Mouse (Mus musculus): ENCODE measurements at regions not wholly inside any gene's neighbourhood (a gene's known extent, or its start where the extent isn't known, plus 50 kb on each side); places are given as distances from the start of the nearest gene placed in this dataset.
"Not testable (repeated sequence)": the region's sequence is repeated elsewhere in the genome, so short reads cannot be mapped to it uniquely, and the experiment has no call there.

DNA sequence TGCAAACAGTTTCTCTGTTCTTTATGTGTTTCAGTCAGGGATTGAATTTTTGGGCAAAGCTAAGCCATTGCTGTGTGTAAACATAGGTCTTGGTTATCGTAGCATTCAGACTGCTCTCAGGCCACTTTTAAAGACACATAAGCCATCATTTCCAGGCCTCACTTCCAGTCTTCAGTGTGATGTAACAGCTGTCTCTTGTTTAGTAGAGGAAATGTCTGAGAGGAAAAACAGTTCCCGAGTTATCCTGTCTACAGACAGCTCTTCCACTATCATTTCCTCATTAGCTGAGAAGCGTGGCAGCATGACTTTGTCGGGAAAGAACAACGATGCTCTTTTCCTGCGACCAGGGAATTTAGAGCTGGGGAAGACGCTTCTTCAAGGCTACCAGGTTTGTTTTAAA, 196.9 kb downstream of the Fam198b start:
- no peaks in the 10 kb centered on the region for H3K36me3 ChIP-seq
- no peak for ATAC-seq (ENCODE audit: insufficient number of reproducible peaks, insufficient read depth, low FRiP score, low TSS enrichment, low read depth)
- no peak overlapping the region for H3K27ac ChIP-seq
- H3K27me3 ChIP-seq = no peaks in the 10 kb centered on the region
- WGBS = 60% methylated on average over 7 of the region's 7 CpGs
- no peak overlapping the region for H3K9ac ChIP-seq (replicated peaks)
- peaks cover 6% of the 10 kb centered on the region for H3K4me1 ChIP-seq (replicated peaks)
- no peaks in the 10 kb centered on the region for H3K9me3 ChIP-seq
- H3K4me3 ChIP-seq (replicated peaks) = no peak overlapping the region
- H3K4me2 ChIP-seq = no peak overlapping the region

- Histone ChIP-seq H3K36me3 (no peaks in the 10 kb centered on the region), H3K4me1 (replicated peaks) (peaks cover 6% of the 10 kb centered on the region), H3K9ac (replicated peaks) (no peak overlapping the region), H3K4me3 (replicated peaks) (no peak overlapping the region), H3K27me3 (no peaks in the 10 kb centered on the region), H3K9me3 (no peaks in the 10 kb centered on the region), H3K4me2 (no peak overlapping the region), H3K27ac (no peak overlapping the region)
- ATAC-seq (ENCODE audit: insufficient number of reproducible peaks, insufficient read depth, low FRiP score, low TSS enrichment, low read depth) = no peak
- WGBS = 86% methylated on average over 8 of the region's 8 CpGs
Measured at GRCm38 (mm10) chr3:80082780-80083519, 198.6 kb downstream of the Fam198b start.

DNA sequence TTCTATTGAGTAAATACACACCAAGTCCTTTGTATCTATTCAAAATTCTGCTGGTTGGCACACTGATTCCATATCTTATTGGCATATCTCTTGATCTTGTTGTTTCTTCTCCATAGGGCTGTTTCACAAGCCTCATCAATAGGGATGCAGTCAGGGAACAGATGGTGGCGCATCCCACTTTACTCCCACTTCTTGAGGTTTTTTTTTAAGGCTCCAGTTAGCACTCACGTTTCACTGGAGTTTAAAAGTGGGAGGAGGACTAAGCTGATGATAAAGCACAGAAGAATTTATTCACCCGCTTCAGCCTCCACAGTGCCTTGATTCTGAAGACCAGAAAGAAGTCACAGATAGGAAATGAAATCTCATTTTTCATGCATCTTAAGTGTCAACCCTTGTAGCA, 199.8 kb downstream of the Fam198b start:
- Histone ChIP-seq H3K27ac (no peak overlapping the region), H3K9me3 (no peaks in the 10 kb centered on the region), H3K4me2 (no peak overlapping the region), H3K36me3 (no peaks in the 10 kb centered on the region), H3K9ac (replicated peaks) (no peak overlapping the region), H3K27me3 (no peaks in the 10 kb centered on the region), H3K4me3 (replicated peaks) (no peak overlapping the region), H3K4me1 (replicated peaks) (peaks cover 6% of the 10 kb centered on the region)
- WGBS = 65% methylated on average over 3 of the region's 3 CpGs
- ATAC-seq (ENCODE audit: insufficient number of reproducible peaks, insufficient read depth, low FRiP score, low TSS enrichment, low read depth) = no peak

DNA sequence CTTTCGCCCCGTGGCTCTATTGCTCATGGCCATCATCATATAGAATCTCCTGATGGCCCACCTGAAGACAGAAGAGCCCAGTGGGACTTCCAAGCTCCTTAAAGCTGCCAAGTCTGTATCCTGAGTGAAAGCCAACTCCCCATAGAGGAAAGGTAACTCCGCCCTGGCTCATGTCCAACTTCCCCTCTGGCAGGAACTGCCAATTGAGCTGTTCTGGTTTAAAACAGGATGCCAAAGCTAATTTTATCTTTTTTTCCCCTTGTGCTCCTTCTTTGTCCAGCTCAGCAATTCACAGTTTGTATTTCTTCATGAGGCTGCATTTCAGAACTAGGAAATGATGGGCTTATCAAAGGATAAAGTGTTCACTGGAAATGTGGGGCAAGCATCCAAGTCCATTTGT, 215.3 kb downstream of the Fam198b start:
- Histone ChIP-seq H3K4me1 (replicated peaks) (no peaks in the 10 kb centered on the region), H3K9me3 (no peaks in the 10 kb centered on the region), H3K9ac (replicated peaks) (no peak overlapping the region), H3K4me2 (no peak overlapping the region), H3K27me3 (no peaks in the 10 kb centered on the region), H3K36me3 (no peaks in the 10 kb centered on the region), H3K27ac (no peak overlapping the region), H3K4me3 (replicated peaks) (no peak overlapping the region)
- ATAC-seq (ENCODE audit: insufficient number of reproducible peaks, insufficient read depth, low FRiP score, low TSS enrichment, low read depth) = no peak
- WGBS = 85% methylated on average over 3 of the region's 3 CpGs

GRCm38 (mm10) chr3:80120177-80120736, 235.9 kb downstream of the Fam198b start:
- Histone ChIP-seq H3K4me3 (replicated peaks) (no peak overlapping the region), H3K27ac (no peak overlapping the region), H3K4me1 (replicated peaks) (no peaks in the 10 kb centered on the region), H3K4me2 (no peak overlapping the region), H3K36me3 (no peaks in the 10 kb centered on the region), H3K9me3 (no peaks in the 10 kb centered on the region), H3K27me3 (no peaks in the 10 kb centered on the region), H3K9ac (replicated peaks) (no peak overlapping the region)
- no peak for ATAC-seq (ENCODE audit: insufficient number of reproducible peaks, insufficient read depth, low FRiP score, low TSS enrichment, low read depth)
- WGBS = 39% methylated on average over 1 of the region's 1 CpGs

DNA sequence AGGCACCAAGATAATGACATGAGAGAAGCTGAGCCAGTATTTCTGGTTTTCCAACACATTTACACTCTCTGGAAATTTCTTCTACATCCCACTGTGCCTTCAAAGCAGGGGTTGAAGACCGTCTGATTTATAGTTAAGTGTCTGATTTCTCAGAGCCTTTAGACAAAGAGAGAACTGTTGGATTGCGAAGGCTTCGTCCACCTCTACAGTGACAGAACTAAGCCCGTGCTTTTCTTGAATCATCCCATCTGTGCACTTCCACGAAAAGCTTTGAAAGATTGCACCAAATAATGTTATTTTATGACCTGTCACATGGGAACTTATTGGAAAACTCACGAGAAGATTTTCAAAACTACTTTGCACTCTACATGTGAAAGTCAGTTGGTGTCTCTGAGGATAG, 239.3 kb downstream of the Fam198b start:
- ATAC-seq (ENCODE audit: insufficient number of reproducible peaks, insufficient read depth, low FRiP score, low TSS enrichment, low read depth) = no peak
- no peaks in the 10 kb centered on the region for H3K4me1 ChIP-seq (replicated peaks)
- H3K4me2 ChIP-seq = no peak overlapping the region
- 59% methylated on average over 6 of the region's 6 CpGs for WGBS
- H3K36me3 ChIP-seq = no peaks in the 10 kb centered on the region
- H3K27ac ChIP-seq = no peak overlapping the region
- H3K9me3 ChIP-seq = no peaks in the 10 kb centered on the region
- no peak overlapping the region for H3K9ac ChIP-seq (replicated peaks)
- H3K4me3 ChIP-seq (replicated peaks) = no peak overlapping the region
- no peaks in the 10 kb centered on the region for H3K27me3 ChIP-seq

DNA sequence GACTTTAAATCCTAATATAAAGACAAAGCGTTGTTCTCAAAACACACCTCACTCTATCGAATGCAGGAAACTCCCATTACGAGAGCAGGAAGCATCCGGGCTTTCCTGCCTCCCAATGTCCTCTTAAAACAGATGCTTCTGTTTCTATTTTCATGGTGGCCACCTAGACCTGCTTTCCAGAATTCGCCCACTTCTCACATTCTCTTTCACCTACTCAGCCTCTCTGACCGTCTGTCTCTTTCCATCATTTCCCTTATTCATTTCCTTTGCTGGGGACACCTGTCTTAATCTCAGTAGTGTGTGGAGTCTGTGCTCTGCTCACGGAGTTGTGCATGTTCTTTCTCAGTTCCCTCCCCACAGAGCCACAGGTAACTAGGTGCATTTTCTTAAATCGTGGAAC, 240.3 kb downstream of the Fam198b start:
- Histone ChIP-seq H3K9ac (replicated peaks) (no peak overlapping the region), H3K4me3 (replicated peaks) (no peak overlapping the region), H3K27me3 (no peaks in the 10 kb centered on the region), H3K36me3 (no peaks in the 10 kb centered on the region), H3K27ac (no peak overlapping the region), H3K4me1 (replicated peaks) (no peaks in the 10 kb centered on the region), H3K9me3 (no peaks in the 10 kb centered on the region), H3K4me2 (no peak overlapping the region)
- ATAC-seq (ENCODE audit: insufficient number of reproducible peaks, insufficient read depth, low FRiP score, low TSS enrichment, low read depth) = no peak
- WGBS = 76% methylated on average over 8 of the region's 8 CpGs

GRCm38 (mm10) chr3:80141697-80142096, 257.4 kb downstream of the Fam198b start:
- no peaks in the 10 kb centered on the region for H3K36me3 ChIP-seq
- 64% methylated on average over 1 of the region's 1 CpGs for WGBS

DNA sequence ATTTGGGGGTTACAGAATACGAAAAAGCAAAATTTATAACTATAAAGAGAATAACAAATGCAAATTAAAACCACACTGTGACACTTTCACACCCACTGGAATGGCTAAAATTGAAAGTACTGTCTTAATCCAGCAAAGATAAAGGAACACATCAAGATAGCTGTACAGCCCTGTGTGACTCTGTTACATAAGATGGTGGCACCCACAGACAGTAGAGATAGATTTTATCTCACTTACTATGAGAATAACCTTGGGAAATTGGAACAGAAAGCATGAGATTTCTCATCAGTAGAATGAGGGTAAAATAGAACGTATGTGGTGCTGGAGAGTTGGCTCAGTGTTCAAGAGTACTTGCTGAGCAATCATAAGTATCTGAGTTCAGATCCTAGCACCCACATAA, 276.1 kb downstream of the Fam198b start:
- no peak overlapping the region for H3K27ac ChIP-seq
- H3K4me2 ChIP-seq = no peak overlapping the region
- no peaks in the 10 kb centered on the region for H3K36me3 ChIP-seq
- H3K9me3 ChIP-seq = no peaks in the 10 kb centered on the region
- no peak for ATAC-seq (ENCODE audit: insufficient number of reproducible peaks, insufficient read depth, low FRiP score, low TSS enrichment, low read depth)
- no peak overlapping the region for H3K9ac ChIP-seq (replicated peaks)
- WGBS = 86% methylated on average over 2 of the region's 2 CpGs
- H3K4me1 ChIP-seq (replicated peaks) = no peaks in the 10 kb centered on the region
- no peak overlapping the region for H3K4me3 ChIP-seq (replicated peaks)
- H3K27me3 ChIP-seq = no peaks in the 10 kb centered on the region

More at GRCm38 (mm10) chr3:80141697-80142096, 257.4 kb downstream of the Fam198b start:
- no peak overlapping the region for H3K4me3 ChIP-seq (replicated peaks)
- no peak overlapping the region for H3K9ac ChIP-seq (replicated peaks)
- H3K27me3 ChIP-seq = no peaks in the 10 kb centered on the region
- no peak overlapping the region for H3K27ac ChIP-seq
- no peaks in the 10 kb centered on the region for H3K4me1 ChIP-seq (replicated peaks)
- no peak overlapping the region for H3K4me2 ChIP-seq
- no peaks in the 10 kb centered on the region for H3K9me3 ChIP-seq
- no peak for ATAC-seq (ENCODE audit: insufficient number of reproducible peaks, insufficient read depth, low FRiP score, low TSS enrichment, low read depth)

DNA sequence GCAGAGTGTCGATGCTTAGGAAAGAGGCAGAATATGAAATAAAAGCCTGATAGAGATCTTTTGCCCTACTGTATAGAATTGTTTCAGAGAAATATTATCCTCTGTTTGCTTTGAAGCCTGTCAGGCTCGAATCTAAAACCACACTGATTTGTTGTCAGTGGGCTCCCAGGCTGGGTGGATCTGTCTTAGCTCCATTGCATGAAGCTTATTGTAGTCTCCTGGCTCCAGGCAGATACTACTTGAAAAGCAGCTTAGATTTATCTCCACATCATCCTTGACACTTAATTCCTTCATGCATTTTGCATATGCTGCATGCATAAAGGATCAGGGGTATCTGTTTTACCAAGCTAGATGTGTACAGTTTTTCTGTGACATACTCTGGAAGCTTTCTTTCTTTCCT, 297.4 kb downstream of the Fam198b start:
- Histone ChIP-seq H3K27ac (no peak overlapping the region), H3K9me3 (no peaks in the 10 kb centered on the region), H3K4me1 (replicated peaks) (no peaks in the 10 kb centered on the region), H3K9ac (replicated peaks) (no peak overlapping the region), H3K27me3 (no peaks in the 10 kb centered on the region), H3K4me3 (replicated peaks) (no peak overlapping the region), H3K36me3 (no peaks in the 10 kb centered on the region), H3K4me2 (no peak overlapping the region)
- 79% methylated on average over 2 of the region's 2 CpGs for WGBS
- ATAC-seq (ENCODE audit: insufficient number of reproducible peaks, insufficient read depth, low FRiP score, low TSS enrichment, low read depth) = no peak

DNA sequence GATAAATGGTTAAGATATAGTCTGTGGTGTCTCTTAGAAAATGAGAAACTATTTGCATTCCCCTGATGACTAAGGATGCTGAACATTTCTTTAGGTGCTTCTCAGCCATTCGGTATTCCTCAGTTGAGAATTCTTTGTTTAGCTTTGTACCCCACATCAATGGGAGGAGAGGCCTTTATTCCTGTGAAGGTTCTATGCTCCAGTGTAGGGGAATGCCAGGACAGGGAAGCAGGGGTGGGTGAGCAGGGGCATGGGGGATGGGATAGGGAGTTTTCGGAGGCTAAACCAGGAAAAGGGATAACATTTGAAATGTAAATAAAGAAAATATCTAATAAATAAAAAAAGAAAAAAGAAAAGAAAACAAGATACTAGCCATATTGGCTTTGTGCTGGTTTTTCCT, 297.8 kb downstream of the Fam198b start:
- H3K27me3 ChIP-seq; H3K4me3 ChIP-seq (replicated peaks); H3K27ac ChIP-seq; ATAC-seq (ENCODE audit: insufficient number of reproducible peaks, insufficient read depth, low FRiP score, low TSS enrichment, low read depth); H3K4me2 ChIP-seq; H3K9me3 ChIP-seq; H3K36me3 ChIP-seq; H3K4me1 ChIP-seq (replicated peaks); H3K9ac ChIP-seq (replicated peaks): not testable (repeated sequence)
- WGBS = 84% methylated on average over 2 of the region's 2 CpGs

- ATAC-seq (ENCODE audit: insufficient number of reproducible peaks, insufficient read depth, low FRiP score, low TSS enrichment, low read depth) = no peak
- Histone ChIP-seq H3K27ac (no peak overlapping the region), H3K9me3 (no peaks in the 10 kb centered on the region), H3K36me3 (no peaks in the 10 kb centered on the region), H3K9ac (replicated peaks) (no peak overlapping the region), H3K4me1 (replicated peaks) (no peaks in the 10 kb centered on the region), H3K4me3 (replicated peaks) (no peak overlapping the region), H3K27me3 (no peaks in the 10 kb centered on the region), H3K4me2 (no peak overlapping the region)
- WGBS = 79% methylated on average over 5 of the region's 5 CpGs
Measured at GRCm38 (mm10) chr3:80187406-80187805, 303.1 kb downstream of the Fam198b start.
